Comparison of ENCODE assay signal across 8 mouse cellular contexts in genomic region chr17:45873996-45874395, GRCm38 (mm10).
DNase-seq lines count a peak whose midpoint lies in the region; ATAC-seq and TF ChIP-seq lines count a peak whose summit lies in the region.

No protein-coding gene starts in this region.

- H3K4me2 ChIP-seq in kidney, embryonic 15.5 days: peak overlapping the region; percentile 52
- H3K4me2 ChIP-seq in embryonic facial prominence, embryonic 13.5 days: peak overlapping the region; percentile 36
- H3K4me2 ChIP-seq in hindbrain, postnatal 0 days (ENCODE audit: low read depth, low read length): peak overlapping the region; percentile 32
- H3K4me2 ChIP-seq in midbrain, postnatal 0 days (ENCODE audit: low read depth, low read length, poor library complexity, severe bottlenecking): 0 out of 2 replicates have a peak overlapping the region, but pooled peaks have one; percentile 15

- H3K9ac ChIP-seq in kidney, embryonic 15.5 days: no peak overlapping the region
- no peak overlapping the region for H3K9ac ChIP-seq in embryonic facial prominence, embryonic 13.5 days
- H3K9ac ChIP-seq in hindbrain, postnatal 0 days (replicated peaks; ENCODE audit: low read length): peak overlapping the region; percentile 26; the same call in 1 of the 2 replicates
- no peak overlapping the region for H3K9ac ChIP-seq in midbrain, postnatal 0 days (replicated peaks; ENCODE audit: low read length, poor library complexity, severe bottlenecking)

- no peak for DNase-seq in kidney, adult 18-20 months
- no peak for DNase-seq in hindbrain, postnatal 0 days (ENCODE audit: low spot score)
- DNase-seq in midbrain, postnatal 0 days (ENCODE audit: low spot score): no peak
- DNase-seq in left cerebral cortex, postnatal 36 days (ENCODE audit: low spot score in 2 of 2): no peak
- no peak for DNase-seq in urinary bladder, adult 2 months (ENCODE audit: low spot score)

- TF ChIP-seq CTCF in hindbrain, postnatal 0 days (IDR thresholded peaks at IDR 0.05; ENCODE audit: low read depth): no peak
- TF ChIP-seq CTCF in midbrain, postnatal 0 days (IDR thresholded peaks at IDR 0.05): no peak

- H3K4me1 ChIP-seq in kidney, embryonic 15.5 days: peaks cover 41% of the 10 kb centered on the region
- H3K4me1 ChIP-seq in embryonic facial prominence, embryonic 13.5 days: peaks cover 43% of the 10 kb centered on the region
- H3K4me1 ChIP-seq in hindbrain, postnatal 0 days (ENCODE audit: insufficient read depth, low read length): peaks cover 13% of the 10 kb centered on the region; the same call in 1 of the 2 replicates
- peaks cover 10% of the 10 kb centered on the region; the same call in 1 of the 2 replicates for H3K4me1 ChIP-seq in midbrain, postnatal 0 days (ENCODE audit: insufficient read depth, low read length)

- 0 out of 2 replicates have a peak overlapping the region, but pooled peaks have one; percentile 1 for H3K27ac ChIP-seq in kidney, embryonic 15.5 days
- no peak overlapping the region for H3K27ac ChIP-seq in embryonic facial prominence, embryonic 13.5 days
- no peak overlapping the region for H3K27ac ChIP-seq in hindbrain, postnatal 0 days
- peak overlapping the region; percentile 38; the same call in 1 of the 2 replicates for H3K27ac ChIP-seq in midbrain, postnatal 0 days (ENCODE audit: low read depth, low read length)

- H3K27me3 ChIP-seq in kidney, embryonic 15.5 days: peaks cover 41% of the 10 kb centered on the region
- H3K27me3 ChIP-seq in embryonic facial prominence, embryonic 13.5 days: peaks cover 34% of the 10 kb centered on the region
- H3K27me3 ChIP-seq in hindbrain, postnatal 0 days (ENCODE audit: insufficient read depth, low read length): no peaks in the 10 kb centered on the region
- no peaks in the 10 kb centered on the region; the same call in 1 of the 2 replicates for H3K27me3 ChIP-seq in midbrain, postnatal 0 days (ENCODE audit: insufficient read depth, low read length)

- 21% methylated on average over 8 of the region's 8 CpGs for WGBS in kidney, embryonic 15.5 days
- WGBS in embryonic facial prominence, embryonic 13.5 days: 31% methylated on average over 8 of the region's 8 CpGs
- whole genome bisulfite sequencing in hindbrain, postnatal 0 days: 22% methylated on average over 8 of the region's 8 CpGs
- 20% methylated on average over 8 of the region's 8 CpGs for WGBS in midbrain, postnatal 0 days

- H3K36me3 ChIP-seq in kidney, embryonic 15.5 days: no peaks in the 10 kb centered on the region
- no peaks in the 10 kb centered on the region for H3K36me3 ChIP-seq in embryonic facial prominence, embryonic 13.5 days
- no peaks in the 10 kb centered on the region for H3K36me3 ChIP-seq in hindbrain, postnatal 0 days (ENCODE audit: insufficient read depth, low read length)
- no peaks in the 10 kb centered on the region for H3K36me3 ChIP-seq in midbrain, postnatal 0 days (ENCODE audit: insufficient read depth, low read length)

- no peak for ATAC-seq in kidney, embryonic 15.5 days (replicated peaks; ENCODE audit: low FRiP score)
- ATAC-seq in embryonic facial prominence, embryonic 13.5 days (ENCODE audit: insufficient number of reproducible peaks, insufficient read depth, low FRiP score, low TSS enrichment, low read depth): no peak
- no peak for ATAC-seq in hindbrain, postnatal 0 days
- 0 out of 2 replicates have a peak, but pooled peaks have one; percentile 9 for ATAC-seq in midbrain, postnatal 0 days (ENCODE audit: low FRiP score)
- ATAC-seq in frontal cortex, adult (ENCODE audit: low TSS enrichment): no peak

- H3K9me3 ChIP-seq in kidney, embryonic 15.5 days (replicated peaks): 0 out of 2 replicates have a peak, but pooled peaks cover 4% of the 10 kb centered on the region
- no peaks in the 10 kb centered on the region; the same call in 1 of the 2 replicates for H3K9me3 ChIP-seq in embryonic facial prominence, embryonic 13.5 days
- H3K9me3 ChIP-seq in hindbrain, postnatal 0 days (ENCODE audit: low read length): no peaks in the 10 kb centered on the region
- H3K9me3 ChIP-seq in midbrain, postnatal 0 days (ENCODE audit: low read length): no peaks in the 10 kb centered on the region

- intact Hi-C loops in left cerebral cortex, postnatal 36 days (cut with DNase I): no loop called here

- peak overlapping the region; percentile 13; the same call in 1 of the 2 replicates for H3K4me3 ChIP-seq in kidney, embryonic 15.5 days (replicated peaks)
- no peak overlapping the region for H3K4me3 ChIP-seq in embryonic facial prominence, embryonic 13.5 days
- H3K4me3 ChIP-seq in hindbrain, postnatal 0 days (ENCODE audit: low read length): no peak overlapping the region
- no peak overlapping the region for H3K4me3 ChIP-seq in midbrain, postnatal 0 days (ENCODE audit: low read depth, low read length)

Comparison
In these comparisons a context has a peak if more than half of its experiments do, and no peak if none do; other contexts are left out.
1. H3K27ac ChIP-seq: peak in kidney, embryonic 15.5 days (single experiment) and midbrain, postnatal 0 days (single experiment); none in embryonic facial prominence, embryonic 13.5 days (single experiment) and hindbrain, postnatal 0 days (single experiment).
2. Peak in every context shown above with its lines, with median percentiles within 50 percentile points of each other: H3K4me2 ChIP-seq.